Mouse (Mus musculus): ENCODE data around the gene B830017H08Rik. TPM values are rescaled to one million over a fixed set of nuclear protein-coding genes. Genes with fewer than 3 reads are reported as not detected.

Gene B830017H08Rik
- total RNA-seq, 2 experiments from 2014 or later: 3.5 to 5.0 TPM

- intact Hi-C loops (cut with DNase I): no loop called here
These were observed 25.5 kb upstream of the B830017H08Rik start for GRCm38 (mm10) chr16:17807192-17808009.

GRCm38 (mm10) chr16:17809125-17809524 lies 23.8 kb upstream of the B830017H08Rik start:
- intact Hi-C loops (cut with DNase I): no loop called here
- no peak for DNase-seq (ENCODE audit: low spot score in 2 of 2)

More at GRCm38 (mm10) chr16:17807192-17808009, 25.5 kb upstream of the B830017H08Rik start:
- peak; percentile 86 to 90 for DNase-seq (ENCODE audit: low spot score in 2 of 2)

- intact Hi-C loops (cut with DNase I): loop anchor here (5.0 kb wide), 3 partner anchors 47 to 252 kb away; no protein-coding TSS in a partner anchor
- no peak for DNase-seq (ENCODE audit: low spot score in 2 of 2)
These were observed 23.2 kb upstream of the B830017H08Rik start for GRCm38 (mm10) chr16:17809711-17810110.

- intact Hi-C loops (cut with DNase I): loop anchor here (5.0 kb wide), 3 partner anchors 50 to 255 kb away; no protein-coding TSS in a partner anchor
These were observed 20.8 kb upstream of the B830017H08Rik start for GRCm38 (mm10) chr16:17812120-17812519.

GRCm38 (mm10) chr16:17813173-17813572 lies 19.7 kb upstream of the B830017H08Rik start:
- DNase-seq (ENCODE audit: low spot score in 2 of 2): no peak
- intact Hi-C loops (cut with DNase I): loop anchor here (5.0 kb wide), 3 partner anchors 51 to 256 kb away; no protein-coding TSS in a partner anchor

More at GRCm38 (mm10) chr16:17812120-17812519, 20.8 kb upstream of the B830017H08Rik start:
- DNase-seq (ENCODE audit: low spot score in 2 of 2): peak in 1 of 2 experiments; percentile 59

GRCm38 (mm10) chr16:17815411-17816402 lies 17.2 kb upstream of the B830017H08Rik start:
- peak in 1 of 2 experiments; percentile 61 for DNase-seq (ENCODE audit: low spot score in 2 of 2)
- intact Hi-C loops (cut with DNase I): no loop called here

- intact Hi-C loops (cut with DNase I): no loop called here
These were observed 16.4 kb upstream of the B830017H08Rik start for GRCm38 (mm10) chr16:17816528-17816927.

GRCm38 (mm10) chr16:17826500-17826899 lies 6.4 kb upstream of the B830017H08Rik start:
- intact Hi-C loops (cut with DNase I): no loop called here
- DNase-seq (ENCODE audit: low spot score in 2 of 2): no peak

More at GRCm38 (mm10) chr16:17816528-17816927, 16.4 kb upstream of the B830017H08Rik start:
- no peak for DNase-seq (ENCODE audit: low spot score in 2 of 2)

- intact Hi-C loops (cut with DNase I): no loop called here
- DNase-seq (ENCODE audit: low spot score in 2 of 2): no peak
These were observed 4.7 kb upstream of the B830017H08Rik start for GRCm38 (mm10) chr16:17828229-17828628.

GRCm38 (mm10) chr16:17828867-17829266 lies 4.1 kb upstream of the B830017H08Rik start:
- DNase-seq (ENCODE audit: low spot score in 2 of 2): no peak
- intact Hi-C loops (cut with DNase I): no loop called here

GRCm38 (mm10) chr16:17830385-17831178 lies 2.3 kb upstream of the B830017H08Rik start:
- DNase-seq (ENCODE audit: low spot score in 2 of 2): no peak
- intact Hi-C loops (cut with DNase I): no loop called here

- intact Hi-C loops (cut with DNase I): no loop called here
- no peak for DNase-seq (ENCODE audit: low spot score in 2 of 2)
These were observed 1.1 kb upstream of the B830017H08Rik start for GRCm38 (mm10) chr16:17831781-17832180.

GRCm38 (mm10) chr16:17833321-17833680 lies 380 bp downstream of the B830017H08Rik start:
- intact Hi-C loops (cut with DNase I): no loop called here
- peak in 1 of 2 experiments; percentile 49 for DNase-seq (ENCODE audit: low spot score in 2 of 2)

GRCm38 (mm10) chr16:17833681-17834399 lies 919 bp downstream of the B830017H08Rik start:
- DNase-seq (ENCODE audit: low spot score in 2 of 2): peak in 1 of 2 experiments; percentile 60
- intact Hi-C loops (cut with DNase I): no loop called here

GRCm38 (mm10) chr16:17834543-17834942 lies 1.6 kb downstream of the B830017H08Rik start:
- DNase-seq (ENCODE audit: low spot score in 2 of 2): no peak
- intact Hi-C loops (cut with DNase I): no loop called here

GRCm38 (mm10) chr16:17835481-17835880 lies 2.6 kb downstream of the B830017H08Rik start:
- no peak for DNase-seq (ENCODE audit: low spot score in 2 of 2)

GRCm38 (mm10) chr16:17838051-17838450 lies 5.1 kb downstream of the B830017H08Rik start, which contains the start of gene Car15:
Gene Car15 (minus strand): TSS chr16:17838364.
- intact Hi-C loops (cut with DNase I): no loop called here
- DNase-seq (ENCODE audit: low spot score in 2 of 2): no peak

More at GRCm38 (mm10) chr16:17835481-17835880, 2.6 kb downstream of the B830017H08Rik start:
- intact Hi-C loops (cut with DNase I): no loop called here

GRCm38 (mm10) chr16:17839976-17840375 lies 7.1 kb downstream of the B830017H08Rik start:
- intact Hi-C loops (cut with DNase I): no loop called here
- no peak for DNase-seq (ENCODE audit: low spot score in 2 of 2)

Data from left cerebral cortex, postnatal 14 days (tissue).